Mouse (Mus musculus) MEL (cell line): ENCODE measurements around the gene Gfod1. TPM values are rescaled to one million over a fixed set of nuclear protein-coding genes. Genes with fewer than 3 reads are reported as not detected.

Experiments
- DNase-seq: peaks from one replicate; pipeline ENCODE4 v3.0.0; 2011; ENCODE audit warnings: low read depth, low spot score
- H3K27ac ChIP-seq: 2 replicates; pipeline ENCODE4 v1.5.1; 2012; ENCODE audit warnings: low read depth, mild to moderate bottlenecking, control low read depth, low read length, moderate library complexity; ENCODE audit not compliant: control insufficient read depth
- H3K27me3 ChIP-seq, 2 experiments: fragments of 150-350 bp in 1 of 2; sonication (generic) in 1 of 2; 2 replicates each; pipeline ENCODE4 v1.6.1; 2012; ENCODE audit warnings: low read length in 2 of 2, mild to moderate bottlenecking in 2 of 2, improper control_type of control experiment in 1 of 2, moderate library complexity in 1 of 2; ENCODE audit not compliant: insufficient read depth in 2 of 2, control insufficient read depth in 1 of 2
- H3K36me3 ChIP-seq, 2 experiments: 2 replicates each; pipeline ENCODE4 v1.6.1; 2012 to 2014; ENCODE audit warnings: low read length in 2 of 2, improper control_type of control experiment in 1 of 2, inconsistent platforms in 1 of 2, mild to moderate bottlenecking in 1 of 2; ENCODE audit not compliant: insufficient read depth in 2 of 2, control insufficient read depth in 1 of 2
- H3K4me1 ChIP-seq, 2 experiments: fragments of 150-350 bp in 1 of 2; sonication (generic) in 1 of 2; 2 replicates each; pipeline ENCODE4 v1.6.1; 2012; ENCODE audit warnings: low read length in 2 of 2, improper control_type of control experiment in 1 of 2, mild to moderate bottlenecking in 1 of 2; ENCODE audit not compliant: insufficient read depth in 2 of 2, control insufficient read depth in 1 of 2
- H3K4me3 ChIP-seq, 2 experiments: fragments of 150-350 bp in 1 of 2; sonication (generic) in 1 of 2; 2 replicates each; pipeline ENCODE4 v1.5.1; 2012; ENCODE audit warnings: low read depth in 2 of 2, low read length in 2 of 2, mild to moderate bottlenecking in 2 of 2, moderate library complexity in 2 of 2, control low read depth in 1 of 2, improper control_type of control experiment in 1 of 2; ENCODE audit not compliant: control insufficient read depth in 1 of 2, insufficient read depth in 1 of 2
- H3K79me2 ChIP-seq: 2 replicates; pipeline ENCODE4 v1.6.1; 2012; ENCODE audit warnings: mild to moderate bottlenecking, low read length, moderate library complexity; ENCODE audit not compliant: control insufficient read depth, poor library complexity, insufficient read depth
- H3K9ac ChIP-seq: 2 replicates; pipeline ENCODE4 v1.6.1; 2012; ENCODE audit warnings: low read depth, mild to moderate bottlenecking, control low read depth, low read length, moderate library complexity; ENCODE audit not compliant: control insufficient read depth, poor library complexity, severe bottlenecking
- H3K9me3 ChIP-seq: fragments of 150-350 bp; sonication (generic); replicated peaks from 2 replicates; pipeline ENCODE4 v1.6.1; 2012; ENCODE audit warnings: mild to moderate bottlenecking, low read length, improper control_type of control experiment, moderate library complexity; ENCODE audit not compliant: insufficient read depth
- E2F4 ChIP-seq: IDR thresholded peaks from 2 replicates; pipeline ENCODE4 v1.6.1; 2011; ENCODE audit warnings: low read depth, low read length, improper control_type of control experiment, borderline replicate concordance
- ELF1 ChIP-seq: IDR thresholded peaks from 2 replicates; pipeline ENCODE4 v1.6.1; 2014; ENCODE audit warnings: low read depth, mild to moderate bottlenecking, inconsistent platforms, low read length, improper control_type of control experiment, moderate library complexity
- EP300 ChIP-seq, 2 experiments: IDR thresholded peaks; 2 replicates each; pipeline ENCODE4 v1.6.1; 2011; ENCODE audit warnings: improper control_type of control experiment in 2 of 2, low read length in 2 of 2, low read depth in 1 of 2, mild to moderate bottlenecking in 1 of 2
- ETS1 ChIP-seq: IDR thresholded peaks from 2 replicates; pipeline ENCODE4 v1.6.1; 2012; ENCODE audit warnings: low read depth, mild to moderate bottlenecking, inconsistent platforms, low read length, improper control_type of control experiment, moderate library complexity
- GATA1 ChIP-seq: IDR thresholded peaks from 2 replicates; pipeline ENCODE4 v1.6.1; 2011; ENCODE audit warnings: low read depth, low read length, improper control_type of control experiment
- HCFC1 ChIP-seq: IDR thresholded peaks from 2 replicates; pipeline ENCODE4 v1.6.1; 2012; ENCODE audit warnings: low read depth, mild to moderate bottlenecking, inconsistent platforms, low read length, improper control_type of control experiment, moderate library complexity
- KAT2A ChIP-seq: conservative IDR thresholded peaks from 2 replicates; pipeline ENCODE4 v1.6.1; 2012; ENCODE audit warnings: low read depth, low read length, improper control_type of control experiment, inconsistent platforms
- MAX ChIP-seq: IDR thresholded peaks from 2 replicates; pipeline ENCODE4 v1.6.1; 2011; ENCODE audit warnings: low read length, improper control_type of control experiment
- MEF2A ChIP-seq: IDR thresholded peaks from 2 replicates; pipeline ENCODE4 v1.6.1; 2014; ENCODE audit warnings: low read depth, mild to moderate bottlenecking, inconsistent platforms, low read length, improper control_type of control experiment; ENCODE audit not compliant: poor library complexity, insufficient replicate concordance, severe bottlenecking; ENCODE audit errors: extremely low read depth
- MYC ChIP-seq: IDR thresholded peaks from 2 replicates; pipeline ENCODE4 v1.6.1; 2011; ENCODE audit warnings: low read depth, mild to moderate bottlenecking, low read length, improper control_type of control experiment, moderate library complexity
- NELFE ChIP-seq: IDR thresholded peaks from 2 replicates; pipeline ENCODE4 v1.6.1; 2011; ENCODE audit warnings: low read depth, low read length, improper control_type of control experiment
- NRF1 ChIP-seq: IDR thresholded peaks from 2 replicates; pipeline ENCODE4 v1.6.1; 2014; ENCODE audit warnings: low read depth, mild to moderate bottlenecking, inconsistent platforms, low read length, improper control_type of control experiment, moderate library complexity; ENCODE audit not compliant: poor library complexity, insufficient read depth, severe bottlenecking
- RAD21 ChIP-seq: IDR thresholded peaks from 2 replicates; pipeline ENCODE4 v1.6.1; 2011; ENCODE audit warnings: mild to moderate bottlenecking, low read depth, low read length, improper control_type of control experiment
- RCOR1 ChIP-seq: IDR thresholded peaks from 2 replicates; pipeline ENCODE4 v1.6.1; 2012; ENCODE audit warnings: low read depth, mild to moderate bottlenecking, inconsistent platforms, low read length, improper control_type of control experiment
- SIN3A ChIP-seq: IDR thresholded peaks from 2 replicates; pipeline ENCODE4 v1.6.1; 2012; ENCODE audit warnings: low read length, improper control_type of control experiment, inconsistent platforms
- SMC3 ChIP-seq: IDR thresholded peaks from 2 replicates; pipeline ENCODE4 v1.6.1; 2011; ENCODE audit warnings: low read depth, low read length, improper control_type of control experiment
- TBP ChIP-seq: IDR thresholded peaks from 2 replicates; pipeline ENCODE4 v1.8.0; 2011; ENCODE audit warnings: low read depth, low read length, improper control_type of control experiment
- TCF12 ChIP-seq: IDR thresholded peaks from 2 replicates; pipeline ENCODE4 v1.6.1; 2014; ENCODE audit warnings: low read depth, mild to moderate bottlenecking, inconsistent platforms, low read length, improper control_type of control experiment, moderate library complexity
- UBTF ChIP-seq: IDR thresholded peaks from 2 replicates; pipeline ENCODE4 v1.6.1; 2012; ENCODE audit warnings: low read depth, mild to moderate bottlenecking, inconsistent platforms, low read length, improper control_type of control experiment, moderate library complexity, borderline replicate concordance; ENCODE audit not compliant: insufficient read depth
- ZC3H11A ChIP-seq: IDR thresholded peaks from 2 replicates; pipeline ENCODE4 v1.6.1; 2012; ENCODE audit warnings: low read depth, mild to moderate bottlenecking, inconsistent platforms, low read length, improper control_type of control experiment
- ZKSCAN1 ChIP-seq: IDR thresholded peaks from 2 replicates; pipeline ENCODE4 v1.6.1; 2012; ENCODE audit warnings: low read depth, mild to moderate bottlenecking, inconsistent platforms, low read length, improper control_type of control experiment, moderate library complexity
- ZMIZ1 ChIP-seq: IDR thresholded peaks from 2 replicates; pipeline ENCODE4 v1.6.1; 2012; ENCODE audit warnings: low read depth, mild to moderate bottlenecking, inconsistent platforms, low read length, improper control_type of control experiment, moderate library complexity
- polyA plus RNA-seq, 2 experiments: library from polyadenylated mRNA; stranded (reverse) in 1 of 2; unstranded in 1 of 2; fragments of >175 nt in 1 of 2; fragments of >200 nt in 1 of 2; gene quantifications; 2 replicates each; pipeline versions ENCODE4 v1.2.1 to v1.2.4; 2012; ENCODE audit warnings: low replicate concordance in 2 of 2, low read depth in 1 of 2; ENCODE audit not compliant: insufficient read length in 2 of 2, insufficient read depth in 1 of 2, missing spikeins in 1 of 2
- total RNA-seq: library from RNA; depleted of rRNA; stranded (reverse); fragments of 300-350 nt; gene quantifications from 2 replicates; pipeline ENCODE4 v1.2.3, GENCODE M21; 2012

Gfod1 gene
- total and polyA plus RNA-seq, 3 experiments, result 0.27 to 0.93 TPM; not detected in 1

GRCm38 (mm10) chr13:43302239-43302638 lies 1.7 kb downstream of the Gfod1 start:
- Histone ChIP-seq H3K4me1 (peaks cover 0 to 11% of the 10 kb centered on the region in 2 experiments; a peak in 2 of 4 replicates), H3K36me3 (peaks cover 0 to 5% of the 10 kb centered on the region in 2 experiments; a peak in 2 of 4 replicates), H3K9me3 (no peaks in the 10 kb centered on the region), H3K4me3 (no peak overlapping the region), H3K79me2 (no peaks in the 10 kb centered on the region), H3K27me3 (no peaks in the 10 kb centered on the region), H3K9ac (no peak overlapping the region), H3K27ac (no peak overlapping the region)
- no peak for TF ChIP-seq RCOR1
- TF ChIP-seq RAD21, result no peak
- no peak for TF ChIP-seq MEF2A
- TF ChIP-seq SIN3A, result no peak
- no peak for TF ChIP-seq HCFC1
- TF ChIP-seq TBP, result no peak
- TF ChIP-seq ETS1, result no peak
- TF ChIP-seq MYC, result no peak
- no peak for TF ChIP-seq ZKSCAN1
- TF ChIP-seq ZC3H11A, result no peak
- no peak for TF ChIP-seq KAT2A
- TF ChIP-seq UBTF, result no peak
- no peak for TF ChIP-seq GATA1
- TF ChIP-seq SMC3, result no peak
- TF ChIP-seq ZMIZ1, result no peak
- no peak for TF ChIP-seq NELFE
- no peak for DNase-seq

GRCm38 (mm10) chr13:43300906-43301305 lies 3.1 kb downstream of the Gfod1 start:
- DNase-seq, result peak; percentile 61
- no peaks in the 10 kb centered on the region for H3K9me3 ChIP-seq
- peak overlapping the region; percentile 21; the same call in 1 of the 2 replicates for H3K27ac ChIP-seq
- peak overlapping the region; percentile 12; the same call in 1 of the 2 replicates for H3K9ac ChIP-seq
- H3K27me3 ChIP-seq, result no peaks in the 10 kb centered on the region
- H3K4me3 ChIP-seq, result peak overlapping the region; percentile 20 to 42; a peak in 3 of 4 replicates
- TF ChIP-seq TCF12 (no peak), ELF1 (peak; percentile 41; the same call in 1 of the 2 replicates), EP300 (IDR thresholded peaks at IDR 0.05; ENCODE audit: low read depth in 1 of 2, low read length in 2 of 2) (peak in 1 of 2 experiments; percentile 13; a peak in 1 of 4 replicates), NRF1 (no peak), RAD21 (no peak), MAX (peak; percentile 26; the same call in 1 of the 2 replicates), E2F4 (no peak)
- no peaks in the 10 kb centered on the region for H3K79me2 ChIP-seq
- peaks cover 0 to 5% of the 10 kb centered on the region in 2 experiments; a peak in 2 of 4 replicates for H3K36me3 ChIP-seq
- peaks cover 0 to 11% of the 10 kb centered on the region in 2 experiments; a peak in 2 of 4 replicates for H3K4me1 ChIP-seq
